Mouse (Mus musculus) E14TG2a.4 (cell line): ENCODE results near the gene Zc2hc1b.

ENCODE experiments used
- H3K27me3 ChIP-seq: 2 replicates; pipeline ENCODE4 v1.6.1; 2014; ENCODE audit warnings: low read length, control low read depth; ENCODE audit not compliant: insufficient read depth
- H3K36me3 ChIP-seq: 2 replicates; pipeline ENCODE4 v1.6.1; 2014; ENCODE audit warnings: low read length, control low read depth; ENCODE audit not compliant: insufficient read depth
- H3K4me1 ChIP-seq: replicated peaks from 2 replicates; pipeline ENCODE4 v1.6.1; 2014; ENCODE audit warnings: low read depth, low read length, control low read depth
- H3K4me3 ChIP-seq: replicated peaks from 2 replicates; pipeline ENCODE4 v1.5.1; 2014; ENCODE audit warnings: mild to moderate bottlenecking, low read length
- H3K9me3 ChIP-seq: 2 replicates; pipeline ENCODE4 v1.6.1; 2014; ENCODE audit warnings: low read length, control low read depth
- CTCF ChIP-seq: conservative IDR thresholded peaks from 2 replicates; pipeline ENCODE4 v1.5.1; 2014; ENCODE audit warnings: low read length
- NANOG ChIP-seq: IDR thresholded peaks from 2 replicates; pipeline ENCODE4 v1.6.1; 2014; ENCODE audit warnings: borderline replicate concordance, low read length, mixed read lengths
- POU5F1 ChIP-seq: IDR thresholded peaks from 2 replicates; pipeline ENCODE4 v1.6.1; 2014; ENCODE audit warnings: low read length, borderline replicate concordance

Gene Zc2hc1b

GRCm38 (mm10) chr10:13100061-13100648 is 77.7 kb downstream of the Zc2hc1b start:
- no peak overlapping the region for H3K4me3 ChIP-seq
- TF ChIP-seq CTCF (no peak), NANOG (no peak), POU5F1 (no peak)
- peaks cover 7% of the 10 kb centered on the region for H3K4me1 ChIP-seq
- no peaks in the 10 kb centered on the region for H3K27me3 ChIP-seq
- no peaks in the 10 kb centered on the region for H3K36me3 ChIP-seq
- peaks cover 9% of the 10 kb centered on the region; the same call in 1 of the 2 replicates for H3K9me3 ChIP-seq
